Mouse (Mus musculus): ENCODE measurements around the gene Vmn1r73. TPM values are rescaled to one million over a fixed set of nuclear protein-coding genes. Genes with fewer than 3 reads are reported as not detected.

Vmn1r73 gene
- polyA plus RNA-seq (2021): not detected

DNA sequence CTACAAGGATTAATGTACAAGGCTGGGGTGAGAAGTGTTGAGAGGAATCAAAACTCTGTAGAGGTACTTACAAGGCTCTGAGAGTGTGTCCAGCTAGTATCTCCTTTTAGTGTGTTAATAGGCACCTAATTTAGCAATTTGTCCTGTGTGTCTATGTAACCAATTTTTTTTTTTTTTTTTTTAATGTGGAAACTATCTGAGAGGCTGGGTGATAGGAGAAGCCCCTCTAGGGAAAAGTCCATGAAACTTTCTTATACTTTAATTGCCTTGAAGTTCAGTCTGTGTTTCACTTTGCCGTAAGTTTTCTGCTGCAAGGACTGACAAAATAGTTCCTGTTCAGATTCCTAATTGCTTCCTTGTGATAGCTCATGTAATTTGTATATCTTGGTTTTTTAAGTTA lies at the start of gene Vmn1r73:
Gene Vmn1r73, plus strand, starts transcription at position 301 of the 400 bp plus-strand sequence.
- POLR2A ChIA-PET: no interaction called here
- in situ Hi-C loops (cut with MboI; ENCODE audit: low pct_unique_long_range_greater_than_20kb): no loop called here
- no peaks in the 10 kb centered on the region for H3K27me3 ChIP-seq
- TF ChIP-seq CTCF (IDR thresholded peaks at IDR 0.05): no peak
- CTCF ChIA-PET: no interaction called here
- ATAC-seq (no peak), DNase-seq (ENCODE audit: low read depth, low spot score) (no peak)

Other genes with a start within 250 kb of the Vmn1r73 start
- not detected for gene Zscan4-ps2, start 216.0 kb upstream of the Vmn1r73 start, polyA plus RNA-seq (2021)
- gene Zscan4-ps3, start 121.0 kb upstream of the Vmn1r73 start, polyA plus RNA-seq (2021): not detected
- not detected for gene Vmn1r72, start 50.1 kb upstream of the Vmn1r73 start, polyA plus RNA-seq (2021)
- gene Vmn1r74, start 103.7 kb downstream of the Vmn1r73 start, polyA plus RNA-seq (2021): not detected
- not detected for gene Vmn1r75, start 144.4 kb downstream of the Vmn1r73 start, polyA plus RNA-seq (2021)
- not detected for gene Vmn1r76, start 207.9 kb downstream of the Vmn1r73 start, polyA plus RNA-seq (2021)